Mouse (Mus musculus): ENCODE measurements around the gene Rabgap1.
"Not testable (repeated sequence)": the region's sequence is repeated elsewhere in the genome, so short reads cannot be mapped to it uniquely, and the experiment has no call there.

The Rabgap1 gene

DNA sequence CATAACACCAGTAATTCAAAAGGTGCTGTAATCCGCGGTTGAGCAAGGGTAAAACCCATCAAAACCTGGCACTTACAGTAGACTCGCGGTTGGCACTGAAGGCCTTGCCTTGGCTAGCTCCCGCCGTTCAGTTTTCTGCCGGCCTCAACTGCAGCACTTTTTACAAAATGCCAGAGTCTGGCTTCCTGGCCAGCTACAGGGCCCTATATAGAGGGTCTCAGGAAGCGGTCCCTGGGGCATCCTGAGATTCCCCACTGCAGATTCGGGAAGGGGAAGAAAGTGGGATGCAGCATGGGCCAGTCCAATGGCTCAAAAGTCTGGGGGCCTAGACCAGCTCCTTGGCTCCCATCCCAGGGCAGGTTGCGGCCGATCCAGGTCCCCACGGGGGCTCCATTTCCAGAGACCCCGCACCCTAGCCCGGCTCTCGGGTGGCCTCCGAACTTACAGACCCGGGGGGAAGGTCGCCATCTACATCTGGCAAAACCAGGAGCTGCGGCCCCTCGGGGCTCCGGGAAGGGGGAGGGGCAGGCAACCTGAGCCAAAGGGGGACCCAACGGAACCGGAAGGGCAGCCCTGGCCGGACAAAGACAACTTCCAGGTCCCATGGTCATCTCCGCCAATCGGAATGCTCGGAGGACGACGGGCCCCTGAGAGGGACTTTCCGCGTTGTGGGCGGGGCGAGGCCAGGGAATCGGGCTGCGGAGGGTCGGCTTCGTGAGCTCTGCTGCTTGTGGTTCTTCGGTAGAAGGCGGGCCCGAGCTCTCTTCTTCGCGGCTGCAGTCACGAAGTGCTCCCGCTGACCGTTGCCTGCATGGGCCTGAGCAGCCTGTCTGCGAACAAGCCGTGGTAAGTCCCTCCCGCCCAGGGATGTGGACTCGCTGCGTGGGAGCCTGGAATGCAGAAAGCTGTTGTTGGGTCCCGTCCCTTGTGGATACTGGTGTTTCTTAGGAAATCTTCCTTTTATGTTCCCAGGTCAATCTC lies at the start of gene Rabgap1, which contains the start of the genes Zbtb26 and Zbtb6:
Gene Rabgap1 (plus strand): TSS at position 669 of the 981 bp plus-strand sequence.
Gene Zbtb26 (minus strand): TSS at position 525 of the 981 bp plus-strand sequence.
Gene Zbtb6 (minus strand): TSS at position 561 of the 981 bp plus-strand sequence.
- peak; percentile 99 for ATAC-seq (ENCODE audit: low TSS enrichment)

DNA sequence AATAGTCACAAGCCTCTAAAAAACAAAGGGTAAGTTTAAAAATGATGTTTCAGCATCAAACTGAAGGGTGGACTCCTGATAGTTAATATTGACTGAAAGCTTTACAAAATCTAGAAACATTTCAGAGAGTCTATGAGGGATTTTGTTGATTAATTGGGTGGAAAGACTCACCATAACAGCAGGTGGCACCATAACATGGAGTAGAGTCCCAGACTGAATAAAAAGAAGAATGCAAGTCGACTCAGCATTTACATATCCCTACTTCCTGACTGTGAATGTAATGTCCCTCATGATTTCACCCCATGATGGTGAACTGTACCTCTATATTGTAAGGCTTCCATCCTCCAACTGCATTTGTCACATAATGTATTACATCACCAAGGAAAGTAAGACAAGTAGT lies 47.5 kb upstream of the Rabgap1 start:
- 0 out of 2 replicates have a peak, but pooled peaks have one; percentile 65 for ATAC-seq (ENCODE audit: low TSS enrichment)

DNA sequence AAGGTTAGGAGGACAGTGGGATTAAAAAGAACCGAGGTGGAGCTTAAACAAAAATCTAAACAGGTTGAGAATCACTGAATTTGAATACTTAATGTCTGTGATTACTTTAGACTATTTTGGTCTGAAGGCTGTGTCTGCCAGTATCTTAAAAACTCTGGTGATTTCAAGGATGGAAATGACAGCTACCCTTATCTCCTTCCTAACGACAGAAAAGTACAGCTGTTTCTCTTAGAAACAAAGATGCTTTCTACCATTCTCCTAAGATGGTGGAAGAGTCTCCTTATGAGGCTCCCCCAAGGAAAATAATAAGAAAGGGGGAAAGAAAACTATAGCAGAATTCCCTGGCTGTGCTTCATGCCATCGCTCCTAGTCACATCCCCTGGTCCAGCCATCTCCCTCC lies 21.2 kb upstream of the Rabgap1 start:
- ATAC-seq (ENCODE audit: low TSS enrichment), result no peak

DNA sequence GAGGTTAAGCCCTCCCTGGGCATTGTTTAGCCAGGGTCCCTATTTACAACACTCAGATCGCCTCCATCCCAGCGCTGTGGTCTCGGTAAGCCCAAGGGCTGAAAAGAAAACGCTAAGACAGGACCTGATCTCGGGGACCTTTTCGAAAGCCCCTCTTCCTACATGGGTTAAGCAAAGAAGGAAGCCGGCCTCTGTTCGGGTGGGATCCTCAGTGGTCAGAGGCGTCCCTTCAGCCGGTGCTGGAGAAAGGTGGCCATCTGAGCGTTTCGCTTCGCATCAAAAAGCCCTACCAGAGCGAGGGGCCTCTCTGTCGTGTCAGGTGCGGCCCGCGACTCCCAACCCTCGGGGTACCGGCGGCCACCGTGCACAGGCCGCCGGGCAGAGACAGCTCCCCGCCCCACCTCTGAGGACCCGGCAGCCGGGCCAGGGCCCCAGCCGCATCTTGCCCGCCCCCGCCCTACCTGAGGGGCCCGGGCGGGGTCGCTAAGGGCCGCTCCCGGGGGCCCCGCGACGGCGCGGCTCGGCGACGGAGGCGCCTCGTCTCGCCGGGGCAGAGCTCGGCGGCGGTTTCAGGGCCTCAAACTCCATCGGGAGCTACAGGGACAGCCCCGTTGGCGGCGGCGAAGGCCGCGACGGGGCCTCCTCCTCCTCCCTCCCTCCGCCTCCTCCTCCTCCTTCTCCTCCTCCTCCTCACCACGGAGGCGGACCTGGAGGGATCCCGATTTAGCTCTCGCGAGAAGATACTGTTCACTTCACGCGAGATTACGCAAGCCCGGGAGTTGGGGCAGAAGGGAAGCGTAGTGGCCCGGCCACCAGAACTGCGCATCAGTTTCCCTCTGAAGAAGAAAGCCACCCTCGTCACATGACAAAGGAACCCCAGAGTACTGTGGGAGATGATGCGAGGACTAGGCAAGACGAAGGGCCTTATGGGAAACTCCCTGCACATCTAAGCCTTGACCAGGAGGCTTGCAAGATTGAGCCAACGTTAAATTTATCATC lies 20.5 kb upstream of the Rabgap1 start, which contains the start of gene Rc3h2:
Gene Rc3h2 (minus strand): TSS at position 598 of the 999 bp plus-strand sequence.
- ATAC-seq (ENCODE audit: low TSS enrichment), result peak; percentile 99

DNA sequence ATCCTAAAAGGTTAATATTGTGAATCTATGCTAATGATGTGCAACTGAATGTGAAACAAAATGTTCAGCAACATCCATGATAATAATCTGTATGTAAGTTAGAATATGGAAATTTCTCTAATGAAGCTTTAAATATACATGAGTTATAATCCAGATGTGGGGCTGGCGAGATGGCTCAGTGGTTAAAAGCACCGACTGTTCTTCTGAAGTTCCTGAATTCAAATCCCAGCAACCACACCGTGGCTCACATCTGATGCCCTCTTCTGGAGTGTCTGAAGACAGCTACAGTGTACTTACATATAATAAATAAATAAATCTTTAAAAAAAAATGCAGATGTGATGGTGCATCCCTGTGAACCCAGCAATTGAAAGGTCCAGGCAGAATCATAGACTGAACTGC lies 19.4 kb upstream of the Rabgap1 start:
- ATAC-seq (ENCODE audit: low TSS enrichment), result no peak

DNA sequence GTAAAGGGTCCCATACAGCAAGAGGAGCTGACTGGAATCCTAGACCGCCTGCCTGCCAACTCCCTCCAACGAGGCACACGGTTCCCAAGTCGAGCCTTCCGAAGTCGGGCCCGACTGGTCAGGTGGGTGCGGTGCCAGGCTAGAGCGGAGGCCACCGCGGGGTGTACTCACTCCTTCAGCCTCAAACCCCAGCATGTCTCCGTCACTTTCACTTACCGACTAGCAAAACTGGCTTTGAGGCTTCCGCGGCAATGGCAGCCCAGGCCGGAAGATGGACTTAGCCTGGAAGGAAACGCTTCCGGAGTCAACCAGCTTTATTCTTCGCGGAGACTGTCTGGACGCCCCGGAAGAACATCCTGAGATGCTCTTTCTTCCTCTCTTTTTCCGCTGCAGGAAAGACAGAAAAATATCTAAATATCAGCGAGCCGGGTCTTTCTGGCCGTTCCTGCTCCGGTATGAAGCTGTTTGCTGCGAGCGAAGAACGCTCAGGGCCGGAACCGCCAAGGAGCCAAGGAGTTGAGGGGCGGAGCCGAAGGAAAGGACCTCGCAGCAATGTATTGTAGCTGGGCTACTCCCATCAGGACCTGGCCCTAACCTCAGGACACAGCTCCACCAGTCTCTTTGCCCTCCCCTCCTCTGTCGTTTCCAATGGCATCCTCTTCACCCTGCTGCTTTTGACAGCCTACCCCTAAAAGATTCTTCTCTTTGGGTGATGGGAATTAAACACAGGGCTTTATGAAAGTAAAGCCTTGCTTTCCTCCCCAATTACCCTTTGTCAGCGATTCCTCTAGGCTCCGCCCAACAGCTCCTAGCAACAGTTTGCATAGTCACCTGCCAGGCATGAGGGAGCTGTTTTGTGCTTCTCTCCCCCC lies 12.2 kb upstream of the Rabgap1 start:
- ATAC-seq (ENCODE audit: low TSS enrichment), result peak; percentile 97

DNA sequence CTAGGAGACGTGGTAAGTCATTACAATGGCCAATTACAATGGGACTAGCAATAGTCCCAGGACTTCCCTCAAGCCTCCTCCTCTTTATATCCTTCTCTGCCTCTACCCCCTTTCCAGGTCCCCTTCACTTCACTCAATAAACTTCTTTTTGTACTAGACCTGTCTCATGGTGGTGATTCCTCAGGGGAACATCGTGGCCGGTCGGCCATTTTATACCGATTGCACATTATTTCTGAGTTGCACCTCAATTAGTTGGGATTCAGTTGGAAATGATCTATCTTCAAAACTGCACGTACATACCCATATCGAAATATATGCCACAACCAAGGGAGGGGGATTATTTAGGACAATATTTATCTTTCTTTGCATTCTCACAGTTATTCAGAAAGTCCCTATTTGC lies 11.5 kb upstream of the Rabgap1 start:
- ATAC-seq (ENCODE audit: low TSS enrichment), result no peak

DNA sequence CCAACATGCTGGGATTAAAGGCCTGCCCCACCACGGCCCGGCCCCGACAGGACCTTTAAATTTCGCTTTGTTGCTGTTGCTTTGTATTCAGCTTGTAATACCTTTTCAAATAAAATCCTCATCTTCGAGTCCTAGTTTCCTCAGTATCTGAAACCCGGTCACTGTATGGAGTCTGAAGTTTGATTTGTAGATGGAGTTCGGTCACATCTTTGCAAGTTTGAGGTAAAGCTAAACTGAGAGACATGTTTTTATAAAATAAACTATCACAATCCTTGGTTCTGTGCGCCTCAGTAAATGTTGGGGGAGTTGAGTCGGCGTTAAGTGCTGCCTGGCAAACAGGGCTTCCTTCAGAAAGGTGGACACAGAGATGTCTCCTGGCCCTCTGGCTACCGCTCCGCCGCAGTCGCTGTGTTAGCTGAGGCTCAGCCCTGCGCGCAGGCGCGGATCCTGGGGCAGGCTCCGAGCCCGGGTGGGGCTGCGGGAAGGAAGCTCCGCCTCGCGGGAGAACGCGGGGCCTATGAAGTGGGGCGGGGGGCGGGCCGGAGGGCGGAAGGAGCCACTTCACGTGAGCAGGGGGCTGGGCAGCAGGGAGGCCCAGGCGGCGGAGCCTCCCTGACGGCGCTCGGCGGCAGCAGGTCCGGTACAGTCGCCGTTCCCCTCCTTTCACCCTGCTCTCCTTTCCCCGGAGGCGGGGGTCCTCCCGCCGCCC lies 8.7 kb downstream of the Rabgap1 start:
- peak; percentile 99 for ATAC-seq (ENCODE audit: low TSS enrichment)

DNA sequence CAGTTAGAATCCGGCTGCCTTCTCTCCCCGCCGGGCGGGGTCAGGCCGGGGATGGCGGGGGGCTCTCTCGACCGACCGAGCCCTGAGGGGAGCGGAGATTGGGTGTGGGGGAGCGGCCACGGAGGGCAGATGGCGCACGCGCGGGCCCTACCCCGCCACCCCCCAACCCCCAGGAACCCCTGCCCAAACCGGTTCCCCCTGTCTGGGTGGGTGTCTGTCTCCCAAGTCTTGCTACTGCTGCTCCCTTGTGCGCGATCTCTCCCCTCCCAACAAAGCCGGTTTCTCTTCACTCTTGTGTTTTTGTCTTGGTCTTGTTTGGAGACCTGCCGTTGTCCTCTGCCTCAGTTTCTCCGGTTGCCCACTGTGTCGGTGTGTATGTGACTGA lies 9.3 kb downstream of the Rabgap1 start:
- peak; percentile 55 for ATAC-seq (ENCODE audit: low TSS enrichment)

DNA sequence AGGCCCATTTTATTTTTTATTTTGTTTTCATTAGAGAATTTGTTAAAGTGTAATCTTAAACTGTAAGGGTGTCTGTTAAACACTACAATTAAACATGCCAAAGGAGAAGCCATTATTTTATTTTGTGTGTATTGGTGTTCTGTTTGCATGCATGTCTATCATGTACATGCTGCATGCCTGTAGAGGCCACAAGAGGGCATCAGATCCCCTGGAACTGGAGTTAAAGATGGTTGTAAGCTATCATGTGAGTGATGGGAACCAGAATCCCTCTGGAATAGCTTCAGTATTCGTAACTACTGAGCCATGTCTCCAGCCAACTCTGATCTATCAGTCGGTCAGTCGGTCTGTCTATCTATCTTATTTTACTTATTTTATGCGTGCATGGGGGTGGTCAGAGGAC lies 17.6 kb downstream of the Rabgap1 start:
- ATAC-seq (ENCODE audit: low TSS enrichment), result no peak

DNA sequence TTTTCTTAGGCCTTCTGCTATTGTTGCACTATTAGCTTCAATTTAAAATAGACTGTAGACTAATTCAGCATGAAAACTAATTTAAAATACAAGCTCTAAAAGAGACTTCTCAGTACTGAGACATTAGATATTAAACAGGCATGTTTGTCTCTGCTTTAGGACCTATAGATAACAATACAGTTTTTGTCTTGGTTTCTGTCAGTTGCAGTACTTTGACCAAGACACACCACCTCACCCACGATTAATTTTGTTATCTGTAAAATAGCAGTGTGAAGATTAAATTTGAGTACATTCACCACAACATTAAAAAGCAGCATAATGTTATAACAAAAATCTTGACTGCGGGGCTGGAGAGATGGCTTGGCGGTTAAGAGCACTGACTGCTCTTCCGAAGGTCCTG lies 23.2 kb downstream of the Rabgap1 start:
- ATAC-seq (ENCODE audit: low TSS enrichment), result no peak

DNA sequence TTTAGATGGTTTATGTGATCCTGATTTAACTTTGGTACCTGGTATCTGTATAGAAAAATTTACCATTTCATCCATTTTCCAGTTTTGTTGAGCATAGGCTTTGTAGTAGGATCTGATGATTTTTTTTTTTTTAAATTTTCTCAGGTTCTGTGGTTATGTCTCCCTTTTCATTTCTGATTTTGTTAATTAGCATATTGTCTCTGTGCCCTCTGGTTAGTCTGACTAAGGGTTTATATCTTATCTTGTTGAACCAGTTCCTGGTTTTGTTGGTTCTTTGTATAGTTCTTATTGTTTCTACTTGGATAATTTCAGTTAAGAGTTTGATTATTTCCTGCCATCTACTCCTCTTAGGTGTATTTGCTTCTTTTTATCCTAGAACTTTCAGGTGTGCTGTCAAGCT lies 36.5 kb downstream of the Rabgap1 start:
- no peak for ATAC-seq (ENCODE audit: low TSS enrichment)

DNA sequence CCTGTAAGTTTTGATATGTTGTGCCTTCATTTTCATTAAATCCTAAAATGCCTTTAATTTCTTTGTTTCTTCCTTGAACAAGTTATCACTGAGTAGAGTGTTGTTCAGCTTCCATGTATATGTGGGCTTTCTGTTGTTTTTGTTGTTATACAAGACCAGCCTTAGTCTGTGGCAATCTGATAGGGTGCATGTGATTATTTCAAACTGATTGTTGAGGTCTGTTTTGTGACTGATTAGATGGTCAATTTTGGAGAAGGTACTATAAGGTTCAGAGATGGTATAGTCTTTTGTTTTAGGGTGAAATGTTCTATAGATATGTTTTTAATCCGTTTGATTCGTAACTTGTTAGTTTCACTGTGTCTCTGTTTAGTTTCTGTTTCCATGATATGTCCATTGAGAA lies 37.0 kb downstream of the Rabgap1 start:
- ATAC-seq (ENCODE audit: low TSS enrichment), result no peak

DNA sequence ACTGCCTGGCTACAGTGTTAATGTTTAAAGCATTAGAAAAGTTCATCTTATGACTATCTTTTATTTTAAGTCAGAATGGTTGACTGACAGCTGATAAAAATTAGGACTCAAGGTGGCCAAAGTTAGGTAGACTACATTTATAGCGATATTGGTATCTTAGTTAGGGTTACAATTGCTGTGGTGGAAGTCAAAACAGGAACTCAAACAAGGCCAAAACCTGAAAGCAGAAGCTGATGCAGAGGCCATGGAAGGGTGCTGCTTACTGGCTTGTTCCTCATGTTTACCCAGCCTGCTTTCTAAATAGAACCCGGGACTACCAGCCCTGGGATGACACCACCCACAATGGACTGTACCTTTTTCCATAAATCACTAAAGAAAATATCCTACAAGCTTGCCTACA lies 41.1 kb downstream of the Rabgap1 start:
- no peak for ATAC-seq (ENCODE audit: low TSS enrichment)

DNA sequence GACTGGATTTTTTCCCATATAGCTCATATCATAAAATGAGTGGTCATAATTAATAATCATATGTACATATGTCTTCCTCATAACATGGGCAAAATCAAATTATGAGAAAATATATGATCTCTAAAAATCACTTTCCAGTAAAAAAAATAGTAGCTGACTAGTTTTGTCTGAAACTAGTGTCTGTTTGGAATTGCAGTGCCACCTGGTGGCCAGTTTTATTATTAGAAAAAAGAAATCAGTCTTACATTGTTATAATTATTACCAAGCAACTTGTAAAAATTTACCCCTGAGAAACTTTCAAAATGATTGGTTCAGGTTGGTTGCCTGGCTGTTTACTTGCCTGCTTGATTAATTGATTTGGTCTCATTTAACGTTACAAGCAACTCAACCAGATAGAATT lies 42.3 kb downstream of the Rabgap1 start:
- no peak for ATAC-seq (ENCODE audit: low TSS enrichment)

DNA sequence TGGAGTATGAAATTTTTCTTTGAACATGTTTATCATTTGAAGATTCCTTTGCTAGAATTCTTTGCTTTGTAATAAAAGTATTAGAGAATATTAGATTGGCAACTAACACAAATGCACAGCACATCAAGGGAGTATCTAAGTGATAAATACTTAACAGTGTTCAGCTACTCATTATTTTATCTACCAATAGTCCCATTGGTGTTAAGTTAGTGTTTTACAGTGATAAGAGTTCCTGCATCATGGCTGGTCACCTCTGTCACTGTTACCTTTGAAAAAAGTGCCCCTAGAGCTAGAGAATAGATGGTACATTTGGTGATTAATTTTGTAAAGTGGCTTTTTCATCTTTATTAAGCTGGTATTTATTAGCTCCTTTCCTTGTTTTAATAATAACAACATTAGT lies 43.3 kb downstream of the Rabgap1 start:
- no peak for ATAC-seq (ENCODE audit: low TSS enrichment)

DNA sequence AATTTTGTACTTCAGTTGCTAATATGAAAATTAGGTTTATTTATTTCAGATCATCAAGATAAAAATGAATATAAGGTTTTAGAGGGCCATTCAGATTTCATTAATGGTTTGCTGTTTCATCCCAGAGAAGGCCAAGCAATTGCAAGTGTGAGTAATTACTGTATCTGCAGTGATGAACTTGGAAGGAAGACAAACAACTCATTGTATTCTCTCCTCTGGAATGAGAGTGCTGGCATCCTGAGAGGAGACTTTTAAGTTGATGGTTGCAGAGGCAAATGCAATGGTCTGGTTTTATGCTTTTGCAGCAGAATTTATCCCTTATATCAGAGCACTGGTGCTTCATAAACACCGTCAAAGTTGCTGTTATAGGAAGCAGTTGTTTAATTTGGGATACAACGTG lies 45.9 kb downstream of the Rabgap1 start:
- no peak for ATAC-seq (ENCODE audit: low TSS enrichment)

DNA sequence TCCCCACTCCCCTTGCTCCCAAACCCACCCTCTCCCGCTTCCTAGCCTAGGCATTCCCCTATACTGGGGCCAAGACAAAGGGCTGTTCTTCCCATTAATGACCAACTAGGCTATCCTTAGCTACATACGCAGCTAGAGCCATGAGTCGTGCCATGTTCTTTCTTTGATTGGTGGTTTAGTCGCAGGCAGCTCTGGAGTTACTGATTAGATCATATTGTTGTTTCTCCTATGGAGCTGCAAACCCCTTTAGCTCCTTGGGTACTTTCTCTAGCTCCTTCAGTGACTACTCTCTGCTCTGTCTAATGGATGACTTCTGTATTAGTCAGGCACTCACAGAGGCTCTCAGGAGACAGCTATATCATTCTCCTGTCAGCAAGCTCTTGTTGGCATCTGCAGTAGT lies 54.2 kb downstream of the Rabgap1 start:
- ATAC-seq (ENCODE audit: low TSS enrichment), result no peak

DNA sequence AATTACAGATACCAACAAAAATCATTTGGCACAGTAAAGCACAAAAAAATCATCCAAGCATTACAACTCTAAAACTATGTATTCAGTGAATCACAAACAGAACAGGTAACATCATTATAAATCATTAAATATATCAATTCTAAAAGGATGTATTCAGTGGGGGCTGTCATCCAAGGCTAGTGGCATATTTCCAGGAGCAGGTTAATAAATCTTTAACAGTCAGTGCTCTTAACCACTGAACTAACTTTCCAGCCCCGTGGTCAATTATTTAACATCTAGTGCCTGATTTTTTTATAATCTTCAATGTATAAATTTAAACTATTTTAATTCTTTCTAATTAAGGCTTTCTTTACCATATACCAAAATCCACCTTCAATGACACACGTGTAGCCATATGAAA lies 62.8 kb downstream of the Rabgap1 start:
- not testable (repeated sequence) for ATAC-seq (ENCODE audit: low TSS enrichment)

DNA sequence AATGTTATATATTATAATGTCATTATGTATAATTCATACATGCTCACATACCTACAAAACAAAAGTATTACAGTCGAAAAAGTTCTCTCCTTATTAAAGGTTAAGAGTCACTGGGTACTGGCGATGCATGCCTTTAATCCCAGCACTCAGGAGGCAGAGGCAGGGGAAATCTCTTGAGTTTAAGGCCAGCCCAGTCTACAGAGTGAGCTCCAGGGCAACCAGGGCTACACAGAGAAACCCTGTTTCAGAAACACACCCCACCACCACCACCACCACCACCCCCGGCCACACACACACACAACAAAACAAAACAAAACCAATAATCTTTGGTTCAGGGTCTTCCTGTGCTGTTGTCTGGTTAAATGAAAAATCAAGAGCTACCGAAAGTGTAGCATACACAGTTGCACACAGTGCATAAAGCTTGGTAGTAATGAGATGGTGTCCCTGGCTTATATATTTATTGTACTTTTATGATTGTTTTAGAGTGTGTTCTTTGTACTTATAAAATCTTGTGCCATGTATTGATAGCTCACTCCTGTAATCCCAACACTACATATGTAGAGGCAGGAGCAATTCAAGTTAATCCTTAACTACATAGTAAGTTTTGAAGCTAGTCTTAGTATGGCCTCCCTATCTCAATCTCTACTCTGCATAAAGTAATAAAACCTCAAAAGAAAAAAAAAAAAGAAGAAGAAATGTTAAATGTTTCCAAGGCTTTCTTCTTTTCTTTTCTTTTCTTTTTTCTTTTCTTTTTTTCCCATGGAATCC lies 68.2 kb downstream of the Rabgap1 start:
- ATAC-seq (ENCODE audit: low TSS enrichment), result no peak
